Comparison of ENCODE assay signal across 8 mouse cellular contexts in the genomic region with DNA sequence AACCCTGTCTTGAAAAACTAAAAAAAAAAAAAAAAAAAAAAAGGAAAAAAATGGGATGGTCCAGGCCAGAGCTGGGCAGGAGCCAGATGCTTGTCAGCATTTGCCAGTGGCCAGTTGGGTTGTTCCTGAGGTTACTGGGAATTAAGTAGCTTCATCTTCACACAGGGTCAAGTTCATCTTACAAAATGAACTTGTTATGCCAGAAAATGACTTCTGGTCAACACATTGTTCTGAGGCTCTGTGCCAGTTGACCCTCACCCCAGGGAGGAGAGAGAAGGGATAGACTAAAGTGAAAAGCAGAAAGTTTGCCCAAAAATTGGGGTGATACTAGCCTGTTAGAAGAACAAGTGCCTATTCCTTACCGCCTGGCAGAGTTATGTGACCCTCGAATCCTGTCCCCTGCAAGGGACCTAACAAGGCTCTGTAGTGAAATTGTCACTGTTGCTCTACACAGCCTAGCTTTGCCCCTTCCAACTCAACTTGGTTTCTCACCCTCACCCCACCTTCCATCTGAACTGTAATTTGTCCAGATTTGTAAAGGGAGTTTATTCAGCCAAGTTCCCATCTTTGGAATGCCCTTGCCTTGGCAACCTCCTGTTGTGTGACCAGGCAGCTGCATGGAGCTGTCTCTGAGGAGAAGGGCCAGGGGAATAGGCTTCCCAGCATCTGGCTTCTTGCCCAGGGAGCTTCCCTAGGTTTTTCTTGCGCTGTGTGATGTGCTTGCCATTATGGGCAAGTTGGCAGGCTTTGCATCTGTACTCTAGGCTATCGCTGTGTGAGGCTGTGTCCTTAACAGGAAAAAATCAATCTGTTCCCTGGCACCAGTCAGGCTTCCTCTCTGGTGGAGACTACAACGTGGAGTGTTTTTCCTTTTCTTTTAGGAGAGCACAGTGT. TPM values are rescaled to one million over a fixed set of nuclear protein-coding genes. Genes with fewer than 3 reads are reported as not detected.
DNase-seq lines count a peak whose midpoint lies in the region; ATAC-seq and TF ChIP-seq lines count a peak whose summit lies in the region.
"Had no signal": no experiment of that assay in that cellular context is flagged by ENCODE, and none has a peak within 500 bp of the region (broad histone marks: within the 10 kb centered on the region; RNA-seq: fewer than 3 reads in every experiment).

No protein-coding gene starts in this region.

- no peak overlapping the region for H3K4me3 ChIP-seq in limb, embryonic 14.5 days (replicated peaks; ENCODE audit: low read length)
- no peak overlapping the region for H3K4me3 ChIP-seq in limb, embryonic 10.5 days
- H3K4me3 ChIP-seq in hindbrain, postnatal 0 days (ENCODE audit: low read length) = no peak overlapping the region
- no peak overlapping the region for H3K4me3 ChIP-seq in lung, embryonic 16.5 days (ENCODE audit: low read length)
- no peak overlapping the region for H3K4me3 ChIP-seq in stomach, embryonic 16.5 days (replicated peaks; ENCODE audit: low read length)
- H3K4me3 ChIP-seq: megakaryocyte, embryonic 14.5 days had no signal

- peaks cover 84% of the 10 kb centered on the region for H3K36me3 ChIP-seq in limb, embryonic 14.5 days (ENCODE audit: control insufficient read depth, insufficient read depth, low read length)
- H3K36me3 ChIP-seq in limb, embryonic 10.5 days = peaks cover 93% of the 10 kb centered on the region
- H3K36me3 ChIP-seq in hindbrain, postnatal 0 days (ENCODE audit: insufficient read depth, low read length) = peaks cover 52% of the 10 kb centered on the region
- H3K36me3 ChIP-seq in lung, embryonic 16.5 days (ENCODE audit: control insufficient read depth, insufficient read depth, low read length) = peaks cover 39% of the 10 kb centered on the region
- H3K36me3 ChIP-seq in stomach, embryonic 16.5 days (ENCODE audit: control insufficient read depth, insufficient read depth, low read length) = peaks cover 23% of the 10 kb centered on the region; the same call in 1 of the 2 replicates

- no peaks in the 10 kb centered on the region for H3K27me3 ChIP-seq in limb, embryonic 14.5 days (ENCODE audit: control insufficient read depth, insufficient read depth, low read length)
- no peaks in the 10 kb centered on the region for H3K27me3 ChIP-seq in limb, embryonic 10.5 days (ENCODE audit: low read depth, poor library complexity, severe bottlenecking)
- H3K27me3 ChIP-seq in hindbrain, postnatal 0 days (ENCODE audit: insufficient read depth, low read length) = no peaks in the 10 kb centered on the region
- H3K27me3 ChIP-seq in lung, embryonic 16.5 days (ENCODE audit: control insufficient read depth, insufficient read depth, low read depth, low read length) = no peaks in the 10 kb centered on the region
- no peaks in the 10 kb centered on the region for H3K27me3 ChIP-seq in stomach, embryonic 16.5 days (ENCODE audit: control insufficient read depth, insufficient read depth, low read length)
- H3K27me3 ChIP-seq: megakaryocyte, embryonic 14.5 days had no signal

- no peaks in the 10 kb centered on the region for H3K4me1 ChIP-seq in limb, embryonic 14.5 days (ENCODE audit: control insufficient read depth, insufficient read depth, low read length)
- H3K4me1 ChIP-seq in limb, embryonic 10.5 days = no peaks in the 10 kb centered on the region
- peaks cover 3% of the 10 kb centered on the region; the same call in 1 of the 2 replicates for H3K4me1 ChIP-seq in hindbrain, postnatal 0 days (ENCODE audit: insufficient read depth, low read length)
- H3K4me1 ChIP-seq in lung, embryonic 16.5 days (replicated peaks; ENCODE audit: control insufficient read depth, insufficient read depth, low read length) = peaks cover 4% of the 10 kb centered on the region; the same call in 1 of the 2 replicates
- no peaks in the 10 kb centered on the region for H3K4me1 ChIP-seq in stomach, embryonic 16.5 days (ENCODE audit: control insufficient read depth, insufficient read depth, low read length)

- peak; percentile 42 for DNase-seq in limb, embryonic 14.5 days (ENCODE audit: low spot score)
- no peak for DNase-seq in limb, embryonic 10.5 days (ENCODE audit: low spot score)
- DNase-seq in frontal cortex, postnatal 10 days (ENCODE audit: low spot score in 2 of 2) = peak; percentile 72 to 73
- peak; percentile 93 for DNase-seq in hindbrain, postnatal 0 days (ENCODE audit: low spot score)
- no peak for DNase-seq in spleen, adult 18-20 months

- TF ChIP-seq CTCF in hindbrain, postnatal 0 days (IDR thresholded peaks at IDR 0.05; ENCODE audit: low read depth) = no peak

- no peak for TF ChIP-seq POLR2A in limb, embryonic 14.5 days (IDR thresholded peaks at IDR 0.05; ENCODE audit: borderline replicate concordance, extremely low read depth, insufficient read depth, insufficient read length)

- no peaks in the 10 kb centered on the region for H3K9me3 ChIP-seq in limb, embryonic 14.5 days (ENCODE audit: control insufficient read depth, low read length)
- H3K9me3 ChIP-seq in limb, embryonic 10.5 days (replicated peaks) = no peaks in the 10 kb centered on the region
- H3K9me3 ChIP-seq in hindbrain, postnatal 0 days (ENCODE audit: low read length) = no peaks in the 10 kb centered on the region
- H3K9me3 ChIP-seq in lung, embryonic 16.5 days (ENCODE audit: control insufficient read depth, low read length) = no peaks in the 10 kb centered on the region
- no peaks in the 10 kb centered on the region for H3K9me3 ChIP-seq in stomach, embryonic 16.5 days (replicated peaks; ENCODE audit: control insufficient read depth, low read length)
- H3K9me3 ChIP-seq: megakaryocyte, embryonic 14.5 days had no signal

- no peak overlapping the region for H3K4me2 ChIP-seq in limb, embryonic 14.5 days (replicated peaks; ENCODE audit: low read depth, low read length, severe bottlenecking)
- H3K4me2 ChIP-seq in hindbrain, postnatal 0 days (ENCODE audit: low read depth, low read length) = no peak overlapping the region
- no peak overlapping the region for H3K4me2 ChIP-seq in lung, embryonic 16.5 days (ENCODE audit: low read depth, low read length)
- no peak overlapping the region for H3K4me2 ChIP-seq in stomach, embryonic 16.5 days (ENCODE audit: low read depth, low read length)

- no peak overlapping the region for H3K9ac ChIP-seq in limb, embryonic 14.5 days (ENCODE audit: low read depth, low read length, severe bottlenecking)
- no peak overlapping the region for H3K9ac ChIP-seq in hindbrain, postnatal 0 days (replicated peaks; ENCODE audit: low read length)
- no peak overlapping the region for H3K9ac ChIP-seq in lung, embryonic 16.5 days (ENCODE audit: low read length)
- H3K9ac ChIP-seq in stomach, embryonic 16.5 days (ENCODE audit: low read length) = no peak overlapping the region

- no peak overlapping the region for H3K27ac ChIP-seq in limb, embryonic 14.5 days (replicated peaks; ENCODE audit: low read depth, low read length)
- H3K27ac ChIP-seq in limb, embryonic 10.5 days = no peak overlapping the region
- peak overlapping the region; percentile 60 for H3K27ac ChIP-seq in hindbrain, postnatal 0 days
- H3K27ac ChIP-seq in lung, embryonic 16.5 days (ENCODE audit: low read length) = peak overlapping the region; percentile 66
- peak overlapping the region; percentile 67 for H3K27ac ChIP-seq in stomach, embryonic 16.5 days (ENCODE audit: low read length)

- no peak for ATAC-seq in limb, embryonic 14.5 days (ENCODE audit: low FRiP score, low read depth)
- peak; percentile 96 for ATAC-seq in hindbrain, postnatal 0 days
- ATAC-seq in lung, embryonic 16.5 days (ENCODE audit: low read depth) = peak; percentile 80
- ATAC-seq in stomach, embryonic 16.5 days (ENCODE audit: insufficient read depth, low FRiP score) = peak; percentile 76

- 93% methylated on average over 5 of the region's 5 CpGs for WGBS in limb, embryonic 14.5 days
- WGBS in limb, embryonic 10.5 days = 91% methylated on average over 5 of the region's 5 CpGs
- 47% methylated on average over 5 of the region's 5 CpGs for WGBS in hindbrain, postnatal 0 days
- WGBS in lung, embryonic 16.5 days = 60% methylated on average over 5 of the region's 5 CpGs
- 75% methylated on average over 5 of the region's 5 CpGs for WGBS in stomach, embryonic 16.5 days

RNA-seq across cellular contexts. Expression of a gene that starts 10.6 kb away (rescaled TPM):
- polyA plus RNA-seq in limb, embryonic 14.5 days (2012; rRNA removed) = 27.6 and 31.5 TPM in 2 replicates
- polyA plus RNA-seq in limb, embryonic 14.5 days (2014; fragmentation: Nextera tagmentation; extraction: Ambion mirVana) = 55.7 and 57.0 TPM in 2 replicates
- 52.0 and 61.2 TPM in 2 replicates for polyA plus RNA-seq in limb, embryonic 10.5 days (2016; fragmentation: Nextera tagmentation; extraction: Ambion mirVana)
- total RNA-seq in hindbrain, postnatal 0 days (2014; rRNA removed) = 51.9 and 55.4 TPM in 2 replicates
- polyA plus RNA-seq in hindbrain, postnatal 0 days (2015; fragmentation: Nextera tagmentation; extraction: Ambion mirVana) = 70.3 and 77.7 TPM in 2 replicates
- polyA plus RNA-seq in lung, embryonic 16.5 days (2015; fragmentation: Nextera tagmentation; extraction: Ambion mirVana) = 50.4 and 51.3 TPM in 2 replicates
- 34.5 and 39.8 TPM in 2 replicates for polyA plus RNA-seq in stomach, embryonic 16.5 days (2015; fragmentation: Nextera tagmentation; extraction: Ambion mirVana)

RNA-seq across cellular contexts. Expression of a gene that starts 11.0 kb away (rescaled TPM):
- polyA plus RNA-seq in limb, embryonic 14.5 days (2012; rRNA removed) = 33.3 and 36.6 TPM in 2 replicates
- polyA plus RNA-seq in limb, embryonic 14.5 days (2014; fragmentation: Nextera tagmentation; extraction: Ambion mirVana) = 17.3 and 17.9 TPM in 2 replicates
- polyA plus RNA-seq in limb, embryonic 10.5 days (2016; fragmentation: Nextera tagmentation; extraction: Ambion mirVana) = 17.3 and 23.5 TPM in 2 replicates
- 23.5 and 33.9 TPM in 2 replicates for total RNA-seq in hindbrain, postnatal 0 days (2014; rRNA removed)
- 18.1 and 22.1 TPM in 2 replicates for polyA plus RNA-seq in hindbrain, postnatal 0 days (2015; fragmentation: Nextera tagmentation; extraction: Ambion mirVana)
- polyA plus RNA-seq in lung, embryonic 16.5 days (2015; fragmentation: Nextera tagmentation; extraction: Ambion mirVana) = 23.0 and 26.6 TPM in 2 replicates
- polyA plus RNA-seq in stomach, embryonic 16.5 days (2015; fragmentation: Nextera tagmentation; extraction: Ambion mirVana) = 25.3 and 26.9 TPM in 2 replicates

RNA-seq across cellular contexts. Expression of a gene that starts 18.6 kb away (rescaled TPM):
- 27.8 and 29.8 TPM in 2 replicates for polyA plus RNA-seq in limb, embryonic 14.5 days (2012; rRNA removed)
- 31.7 and 35.7 TPM in 2 replicates for polyA plus RNA-seq in limb, embryonic 14.5 days (2014; fragmentation: Nextera tagmentation; extraction: Ambion mirVana)
- 4.7 and 6.0 TPM in 2 replicates for polyA plus RNA-seq in limb, embryonic 10.5 days (2016; fragmentation: Nextera tagmentation; extraction: Ambion mirVana)
- total RNA-seq in hindbrain, postnatal 0 days (2014; rRNA removed) = 4.4 and 5.2 TPM in 2 replicates
- 3.5 and 4.0 TPM in 2 replicates for polyA plus RNA-seq in hindbrain, postnatal 0 days (2015; fragmentation: Nextera tagmentation; extraction: Ambion mirVana)
- polyA plus RNA-seq in lung, embryonic 16.5 days (2015; fragmentation: Nextera tagmentation; extraction: Ambion mirVana) = 138 and 141 TPM in 2 replicates
- polyA plus RNA-seq in stomach, embryonic 16.5 days (2015; fragmentation: Nextera tagmentation; extraction: Ambion mirVana) = 572 and 707 TPM in 2 replicates

RNA-seq across cellular contexts. Expression of a gene that starts 37.8 kb away (rescaled TPM):
- 121 and 190 TPM in 2 replicates for polyA plus RNA-seq in limb, embryonic 14.5 days (2012; rRNA removed)
- 56.1 and 58.7 TPM in 2 replicates for polyA plus RNA-seq in limb, embryonic 14.5 days (2014; fragmentation: Nextera tagmentation; extraction: Ambion mirVana)
- polyA plus RNA-seq in limb, embryonic 10.5 days (2016; fragmentation: Nextera tagmentation; extraction: Ambion mirVana) = 26.0 and 28.6 TPM in 2 replicates
- 124 and 126 TPM in 2 replicates for total RNA-seq in hindbrain, postnatal 0 days (2014; rRNA removed)
- 48.3 and 51.6 TPM in 2 replicates for polyA plus RNA-seq in hindbrain, postnatal 0 days (2015; fragmentation: Nextera tagmentation; extraction: Ambion mirVana)
- 33.6 and 35.9 TPM in 2 replicates for polyA plus RNA-seq in lung, embryonic 16.5 days (2015; fragmentation: Nextera tagmentation; extraction: Ambion mirVana)
- polyA plus RNA-seq in stomach, embryonic 16.5 days (2015; fragmentation: Nextera tagmentation; extraction: Ambion mirVana) = 40.9 and 41.7 TPM in 2 replicates

Comparison
In these comparisons a context has a peak if more than half of its experiments do, and no peak if none do; other contexts are left out.
1. DNase-seq: peak in limb, embryonic 14.5 days (single experiment), frontal cortex, postnatal 10 days (2 of 2) and hindbrain, postnatal 0 days (single experiment); none in limb, embryonic 10.5 days (single experiment) and spleen, adult 18-20 months (0 of 2).
2. H3K27ac ChIP-seq: peak in hindbrain, postnatal 0 days (single experiment), lung, embryonic 16.5 days (single experiment) and stomach, embryonic 16.5 days (single experiment); none in limb, embryonic 14.5 days (single experiment) and limb, embryonic 10.5 days (single experiment).